Mouse (Mus musculus) liver, embryonic 11.5 days (tissue): Measurements from ENCODE around the gene Itgad. TPM values are rescaled to one million over a fixed set of nuclear protein-coding genes. Genes with fewer than 3 reads are reported as not detected.

Experiments used
- ATAC-seq: fragments of 200-750 bp; cut with Nextera tagmentation; replicated peaks from 2 replicates; pipeline ENCODE4 v1.8.0; 2017; ENCODE audit warnings: moderate number of reproducible peaks, mild to moderate bottlenecking, moderate TSS enrichment, moderate library complexity; ENCODE audit not compliant: low FRiP score
- DNase-seq: peaks from one replicate; pipeline ENCODE4 v3.0.0-alpha.2; 2017; ENCODE audit warnings: low spot score
- H3K27ac ChIP-seq: fragments of 300-500 bp; sonication (generic); 2 replicates; pipeline ENCODE4 v1.5.1; 2014; ENCODE audit warnings: mild to moderate bottlenecking, low read depth, low read length, control low read depth
- H3K27me3 ChIP-seq: fragments of 300-500 bp; sonication (generic); replicated peaks from 2 replicates; pipeline ENCODE4 v1.6.1; 2014; ENCODE audit warnings: low read length, mixed read lengths; ENCODE audit not compliant: control insufficient read depth, insufficient read depth
- H3K36me3 ChIP-seq: fragments of 300-500 bp; sonication (generic); 2 replicates; pipeline ENCODE4 v1.6.1; 2014; ENCODE audit warnings: mild to moderate bottlenecking, low read length, moderate library complexity, mixed read lengths; ENCODE audit not compliant: control insufficient read depth, insufficient read depth
- H3K4me1 ChIP-seq: fragments of 300-500 bp; sonication (generic); replicated peaks from 2 replicates; pipeline ENCODE4 v1.6.1; 2014; ENCODE audit warnings: low read length, mixed read lengths; ENCODE audit not compliant: control insufficient read depth, insufficient read depth
- H3K4me2 ChIP-seq: fragments of 300-500 bp; sonication (generic); 2 replicates; pipeline ENCODE4 v1.6.1; 2014; ENCODE audit warnings: mild to moderate bottlenecking, control low read depth, moderate library complexity
- H3K4me3 ChIP-seq: fragments of 300-500 bp; sonication (generic); 2 replicates; pipeline ENCODE4 v1.5.1; 2014; ENCODE audit warnings: low read depth, low read length, control low read depth
- H3K9ac ChIP-seq: fragments of 300-500 bp; sonication (generic); 2 replicates; pipeline ENCODE4 v1.6.1; 2014; ENCODE audit warnings: low read depth, low read length, control low read depth
- H3K9me3 ChIP-seq: fragments of 300-500 bp; sonication (generic); 2 replicates; pipeline ENCODE4 v1.6.1; 2016; ENCODE audit warnings: low read length, inconsistent platforms, mixed read lengths; ENCODE audit not compliant: control insufficient read depth
- WGBS: fragments of 180-500 bp; shearing (Covaris S2); extraction: QIAGEN DNeasy Blood & Tissue Kit; methylation state at CpG from one replicate; pipeline ENCODE4 v1.1.7; 2014; 5-methylcytosine and 5-hydroxymethylcytosine counted together
- polyA plus RNA-seq: library from polyadenylated mRNA; unstranded; fragments of >200 nt; fragmentation: Nextera tagmentation; extraction: Ambion mirVana; gene quantifications from 2 replicates; pipeline ENCODE4 v1.2.1, GENCODE M21; 2014

Gene Itgad
- polyA plus RNA-seq, 1 experiment from 2014 or later = not detected

- Histone ChIP-seq H3K27ac (no peak overlapping the region), H3K4me1 (no peaks in the 10 kb centered on the region), H3K27me3 (no peaks in the 10 kb centered on the region), H3K9me3 (no peaks in the 10 kb centered on the region), H3K36me3 (no peaks in the 10 kb centered on the region), H3K9ac (no peak overlapping the region), H3K4me3 (no peak overlapping the region), H3K4me2 (no peak overlapping the region)
- DNase-seq = peak; percentile 20
- 81% methylated on average over 6 of the region's 6 CpGs for WGBS
- no peak for ATAC-seq
Measured at GRCm38 (mm10) chr7:128119726-128120490, 34.3 kb upstream of the Itgad start.

- Histone ChIP-seq H3K9me3 (no peaks in the 10 kb centered on the region), H3K4me2 (no peak within 1 kb of the TSS), H3K27me3 (no peaks in the 10 kb centered on the region), H3K36me3 (no peaks in the 10 kb centered on the region), H3K4me1 (no peaks in the 10 kb centered on the region), H3K27ac (no peak within 1 kb of the TSS), H3K9ac (no peak within 1 kb of the TSS), H3K4me3 (no peak within 1 kb of the TSS)
- no peak for DNase-seq
- no peak for ATAC-seq
- WGBS = 58% methylated on average over 8 of the region's 8 CpGs
Measured at GRCm38 (mm10) chr7:128128741-128129720, 25.1 kb upstream of the Itgad start, which contains the start of gene Itgax. Itgax (plus strand) TSS chr7:128129547.

DNA sequence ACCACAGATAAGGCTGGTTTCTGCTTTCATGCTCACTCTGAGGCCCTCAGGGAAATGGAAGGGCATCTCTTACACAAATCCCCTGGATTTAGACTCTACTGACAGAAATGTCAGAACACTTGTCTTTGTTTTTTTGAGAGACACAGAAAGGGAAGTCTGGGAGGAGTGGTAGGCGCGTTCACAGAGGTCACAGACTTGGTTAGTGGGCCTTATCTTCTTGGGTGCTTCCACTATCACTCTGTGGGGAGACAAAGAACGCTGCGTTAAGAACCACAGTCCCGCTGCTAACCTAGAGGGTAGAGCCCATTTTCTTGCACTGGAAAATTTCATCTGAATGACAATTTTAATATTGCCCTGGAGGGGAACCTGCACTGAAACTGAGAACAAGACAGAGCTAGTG, 22.0 kb upstream of the Itgad start:
- H3K4me3 ChIP-seq = no peak overlapping the region
- H3K27me3 ChIP-seq = no peaks in the 10 kb centered on the region
- no peaks in the 10 kb centered on the region for H3K9me3 ChIP-seq
- DNase-seq = no peak
- no peak overlapping the region for H3K4me2 ChIP-seq
- H3K27ac ChIP-seq = no peak overlapping the region
- no peaks in the 10 kb centered on the region for H3K36me3 ChIP-seq
- 39% methylated on average over 5 of the region's 5 CpGs for WGBS
- ATAC-seq = no peak
- H3K9ac ChIP-seq = no peak overlapping the region
- no peaks in the 10 kb centered on the region for H3K4me1 ChIP-seq

DNA sequence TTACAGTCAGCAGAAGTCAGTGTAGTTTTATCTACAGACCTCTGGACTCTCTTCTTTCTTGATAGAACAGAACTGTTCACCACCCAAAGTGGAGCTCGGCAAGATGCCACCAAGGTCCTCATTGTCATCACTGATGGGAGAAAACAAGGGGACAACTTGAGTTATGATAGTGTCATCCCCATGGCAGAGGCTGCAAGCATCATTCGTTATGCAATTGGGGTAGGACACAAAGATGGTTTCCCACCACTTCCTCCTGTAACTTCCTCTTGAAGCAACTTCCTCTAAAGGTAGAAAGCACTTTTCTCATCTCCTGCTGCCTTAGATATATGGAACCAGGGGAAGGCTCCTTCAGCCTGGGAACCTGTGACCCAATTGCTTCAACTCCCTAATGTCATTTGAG, 20.6 kb upstream of the Itgad start:
- DNase-seq = no peak
- WGBS = 40% methylated on average over 2 of the region's 2 CpGs
- Histone ChIP-seq H3K9me3 (no peaks in the 10 kb centered on the region), H3K27ac (no peak overlapping the region), H3K4me3 (no peak overlapping the region), H3K36me3 (no peaks in the 10 kb centered on the region), H3K27me3 (no peaks in the 10 kb centered on the region), H3K4me2 (no peak overlapping the region), H3K9ac (no peak overlapping the region), H3K4me1 (no peaks in the 10 kb centered on the region)
- no peak for ATAC-seq

DNA sequence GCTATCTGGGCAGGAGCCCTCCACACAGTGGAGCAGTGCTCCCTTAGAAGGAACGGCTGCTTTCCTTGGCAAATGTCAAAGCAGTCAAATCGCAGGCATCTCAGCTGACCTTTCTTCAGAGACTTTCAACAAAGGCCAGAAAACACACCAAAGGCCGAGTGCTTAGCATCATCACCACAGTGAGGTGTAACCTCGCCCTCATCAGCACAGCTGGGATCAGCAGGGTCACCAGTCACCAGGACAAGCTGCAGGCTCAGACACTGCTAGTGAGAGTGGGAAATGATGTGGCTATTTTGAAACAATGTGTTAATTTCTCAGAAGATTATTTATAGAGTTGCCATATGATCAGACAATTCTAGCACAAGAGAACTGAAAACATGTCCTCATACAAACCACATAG, 17.2 kb upstream of the Itgad start:
- 56% methylated on average over 4 of the region's 4 CpGs for WGBS

GRCm38 (mm10) chr7:128139611-128140010, 14.6 kb upstream of the Itgad start:
- Histone ChIP-seq H3K4me1 (no peaks in the 10 kb centered on the region), H3K36me3 (no peaks in the 10 kb centered on the region), H3K27ac (no peak overlapping the region), H3K9me3 (no peaks in the 10 kb centered on the region), H3K4me2 (no peak overlapping the region), H3K4me3 (no peak overlapping the region), H3K27me3 (no peaks in the 10 kb centered on the region), H3K9ac (no peak overlapping the region)
- DNase-seq (no peak), ATAC-seq (no peak)
- 85% methylated on average over 6 of the region's 6 CpGs for WGBS

More for the DNA sequence above, 17.2 kb upstream of the Itgad start:
- Histone ChIP-seq H3K36me3 (no peaks in the 10 kb centered on the region), H3K4me3 (no peak overlapping the region), H3K27ac (no peak overlapping the region), H3K4me1 (no peaks in the 10 kb centered on the region), H3K9ac (no peak overlapping the region), H3K27me3 (no peaks in the 10 kb centered on the region), H3K9me3 (no peaks in the 10 kb centered on the region), H3K4me2 (no peak overlapping the region)
- no peak for DNase-seq
- ATAC-seq = no peak

DNA sequence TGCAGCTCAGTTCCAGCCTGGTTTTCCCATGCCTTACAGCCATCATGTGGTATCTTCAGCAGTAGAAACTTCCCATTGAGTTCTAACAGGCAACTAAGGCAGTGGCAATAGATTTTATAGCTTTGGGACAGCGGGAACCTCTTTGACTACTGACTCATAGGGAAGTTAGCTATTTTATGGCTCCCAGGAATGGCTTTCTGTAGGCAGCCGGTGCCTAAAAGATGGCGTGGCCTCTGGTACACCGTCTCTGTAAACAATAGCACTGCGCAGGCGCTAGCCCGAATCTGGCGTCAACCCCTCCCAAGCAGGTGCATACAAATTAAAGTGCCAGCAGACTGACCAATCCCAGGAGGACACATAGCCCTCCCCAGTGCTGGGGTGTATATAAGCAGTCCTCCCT, 3.2 kb upstream of the Itgad start:
- 87% methylated on average over 8 of the region's 8 CpGs for WGBS
- H3K27me3 ChIP-seq = no peaks in the 10 kb centered on the region
- H3K9ac ChIP-seq = no peak overlapping the region
- DNase-seq = no peak
- H3K4me2 ChIP-seq = no peak overlapping the region
- H3K9me3 ChIP-seq = no peaks in the 10 kb centered on the region
- H3K4me1 ChIP-seq = no peaks in the 10 kb centered on the region
- no peak for ATAC-seq
- no peak overlapping the region for H3K4me3 ChIP-seq
- no peak overlapping the region for H3K27ac ChIP-seq
- H3K36me3 ChIP-seq = no peaks in the 10 kb centered on the region

DNA sequence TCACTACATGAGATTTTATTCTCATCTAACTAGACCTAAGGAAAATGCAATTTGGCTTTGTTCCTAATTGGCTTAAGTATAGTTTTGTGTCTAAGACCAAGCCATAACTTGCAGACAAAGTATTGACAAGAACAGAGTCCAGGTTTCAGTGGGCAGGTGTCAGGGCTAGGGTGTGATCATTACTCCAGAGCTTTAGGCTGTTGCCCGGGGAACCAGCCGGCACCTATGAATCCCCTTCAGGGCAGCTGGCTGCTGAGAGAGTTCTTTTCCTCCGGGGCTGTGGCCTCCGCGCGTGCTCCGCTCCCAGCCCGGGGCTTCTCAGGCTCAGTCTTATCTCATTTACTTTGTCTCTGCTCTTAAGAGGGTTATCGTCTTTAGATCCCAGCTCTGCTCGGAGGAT, 748 bp downstream of the Itgad start:
- H3K9me3 ChIP-seq = no peaks in the 10 kb centered on the region
- H3K4me2 ChIP-seq = no peak overlapping the region
- 41% methylated on average over 10 of the region's 10 CpGs for whole genome bisulfite sequencing
- H3K4me3 ChIP-seq = no peak overlapping the region
- H3K4me1 ChIP-seq = no peaks in the 10 kb centered on the region
- no peaks in the 10 kb centered on the region for H3K36me3 ChIP-seq
- no peaks in the 10 kb centered on the region for H3K27me3 ChIP-seq
- DNase-seq (no peak), ATAC-seq (no peak)
- H3K27ac ChIP-seq = no peak overlapping the region
- no peak overlapping the region for H3K9ac ChIP-seq
